In the genomic region with DNA sequence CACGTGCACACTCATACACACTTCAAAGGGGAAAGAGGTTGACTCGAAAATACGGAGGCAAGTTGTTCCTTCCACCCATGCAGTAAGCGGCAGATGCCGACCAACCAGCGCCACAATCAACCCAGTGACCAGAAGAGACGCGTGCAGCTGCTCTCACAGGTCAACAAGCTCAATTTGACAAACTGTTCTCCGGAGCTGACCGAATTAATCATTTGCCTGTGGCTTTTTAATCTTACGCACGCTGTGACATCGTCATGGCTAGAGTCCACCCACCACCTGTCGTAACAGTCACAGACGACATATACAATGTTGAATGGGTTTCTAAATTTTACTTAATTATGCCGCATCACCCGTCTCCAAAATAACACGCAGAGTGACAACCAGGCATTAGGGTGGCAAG, we compare ENCODE assay signal across 19 mouse cellular contexts.
DNase-seq lines count a peak whose midpoint lies in the region; ATAC-seq and TF ChIP-seq lines count a peak whose summit lies in the region.
"Had no signal": no experiment of that assay in that cellular context is flagged by ENCODE, and none has a peak within 500 bp of the region (broad histone marks: within the 10 kb centered on the region; RNA-seq: fewer than 3 reads in every experiment).

No protein-coding gene starts in this region.

- no peaks in the 10 kb centered on the region for H3K9me3 ChIP-seq in liver, embryonic 12.5 days (replicated peaks)
- no peaks in the 10 kb centered on the region for H3K9me3 ChIP-seq in liver, postnatal 0 days (ENCODE audit: low read length)
- H3K9me3 ChIP-seq in forebrain, embryonic 16.5 days (ENCODE audit: control insufficient read depth, low read length), result no peaks in the 10 kb centered on the region; the same call in 1 of the 2 replicates
- H3K9me3 ChIP-seq: embryonic facial prominence, embryonic 15.5 days; hindbrain, embryonic 13.5 days; limb, embryonic 13.5 days had no signal

- peak; percentile 9 for DNase-seq in kidney, adult 11 months
- no peak for DNase-seq in kidney, postnatal 4 days
- DNase-seq in liver, adult 2 months (ENCODE audit: extremely low read depth, low read depth, low spot score), result peak; percentile 61
- DNase-seq in liver, postnatal 0 days, result peak; percentile 38
- DNase-seq in retina, postnatal 1 day, result peak; percentile 75
- DNase-seq: adrenal gland, adult 8-10 months; cerebellum, postnatal 14 days; heart, postnatal 10 days; layer of hippocampus, adult 9-11 months; lung, embryonic 14.5 days; lung, postnatal 36 days; thymus, postnatal 14 days had no signal

- H3K79me2 ChIP-seq in liver, adult 2 months (ENCODE audit: control insufficient read depth, insufficient read depth, low read length), result no peaks in the 10 kb centered on the region

- no peaks in the 10 kb centered on the region for H3K36me3 ChIP-seq in liver, adult 2 months (ENCODE audit: control insufficient read depth, insufficient read depth, low read length)
- H3K36me3 ChIP-seq in liver, embryonic 12.5 days, result 0 out of 2 replicates have a peak, but pooled peaks cover 9% of the 10 kb centered on the region
- H3K36me3 ChIP-seq in liver, postnatal 0 days (replicated peaks; ENCODE audit: insufficient read depth, low read length), result no peaks in the 10 kb centered on the region
- H3K36me3 ChIP-seq in forebrain, embryonic 16.5 days (ENCODE audit: control insufficient read depth, insufficient read depth), result no peaks in the 10 kb centered on the region
- H3K36me3 ChIP-seq: embryonic facial prominence, embryonic 15.5 days; hindbrain, embryonic 13.5 days; limb, embryonic 13.5 days had no signal

- no peak for TF ChIP-seq EP300 in liver, postnatal 0 days (IDR thresholded peaks at IDR 0.05; ENCODE audit: low read depth)

- no peak overlapping the region for H3K27ac ChIP-seq in liver, adult 2 months (replicated peaks; ENCODE audit: insufficient read depth, low read depth, low read length)
- no peak overlapping the region for H3K27ac ChIP-seq in liver, embryonic 12.5 days
- H3K27ac ChIP-seq in liver, postnatal 0 days (ENCODE audit: low read depth), result peak overlapping the region; percentile 62
- no peak overlapping the region for H3K27ac ChIP-seq in forebrain, embryonic 16.5 days (ENCODE audit: low read length)
- H3K27ac ChIP-seq: embryonic facial prominence, embryonic 15.5 days; hindbrain, embryonic 13.5 days; limb, embryonic 13.5 days had no signal

- no peak for ATAC-seq in liver, embryonic 12.5 days
- ATAC-seq in liver, postnatal 0 days, result peak; percentile 95
- no peak for ATAC-seq in forebrain, embryonic 16.5 days
- ATAC-seq: intestine, postnatal 0 days had no signal

- no peak overlapping the region for H3K4me3 ChIP-seq in liver, adult 2 months (ENCODE audit: insufficient read depth, low read depth, low read length)
- H3K4me3 ChIP-seq in liver, embryonic 12.5 days, result no peak overlapping the region
- H3K4me3 ChIP-seq in liver, postnatal 0 days (ENCODE audit: low read depth, low read length), result no peak overlapping the region
- H3K4me3 ChIP-seq in forebrain, embryonic 16.5 days (replicated peaks; ENCODE audit: low read length), result no peak overlapping the region
- H3K4me3 ChIP-seq: embryonic facial prominence, embryonic 15.5 days; hindbrain, embryonic 13.5 days; limb, embryonic 13.5 days had no signal

- H3K4me1 ChIP-seq in liver, adult 2 months (ENCODE audit: control insufficient read depth, insufficient read depth, low read length), result 0 out of 2 replicates have a peak, but pooled peaks cover 3% of the 10 kb centered on the region
- H3K4me1 ChIP-seq in liver, embryonic 12.5 days, result no peaks in the 10 kb centered on the region
- no peaks in the 10 kb centered on the region for H3K4me1 ChIP-seq in liver, postnatal 0 days (ENCODE audit: insufficient read depth)
- peaks cover 20% of the 10 kb centered on the region for H3K4me1 ChIP-seq in forebrain, embryonic 16.5 days (replicated peaks; ENCODE audit: control insufficient read depth, insufficient read depth, low read length)

- TF ChIP-seq CTCF in liver, adult 2 months (IDR thresholded peaks at IDR 0.05; ENCODE audit: low read depth, low read length), result no peak
- no peak for TF ChIP-seq CTCF in liver, postnatal 0 days (IDR thresholded peaks at IDR 0.05; ENCODE audit: low read depth)

- H3K9ac ChIP-seq in liver, adult 2 months (ENCODE audit: low read depth, low read length), result no peak overlapping the region
- H3K9ac ChIP-seq in liver, embryonic 12.5 days, result no peak overlapping the region
- no peak overlapping the region for H3K9ac ChIP-seq in liver, postnatal 0 days (replicated peaks)
- H3K9ac ChIP-seq in forebrain, embryonic 16.5 days (replicated peaks; ENCODE audit: low read depth, low read length), result no peak overlapping the region
- H3K9ac ChIP-seq: embryonic facial prominence, embryonic 15.5 days; hindbrain, embryonic 13.5 days; limb, embryonic 13.5 days; lung, embryonic 14.5 days had no signal

- no peak for TF ChIP-seq POLR2A in liver, adult 2 months (IDR thresholded peaks at IDR 0.05; ENCODE audit: extremely low read depth, insufficient read depth, low read length)

- no peak overlapping the region for H3K4me2 ChIP-seq in liver, embryonic 12.5 days
- no peak overlapping the region for H3K4me2 ChIP-seq in liver, postnatal 0 days (ENCODE audit: low read depth, low read length)
- H3K4me2 ChIP-seq in forebrain, embryonic 16.5 days (ENCODE audit: low read length), result no peak overlapping the region
- H3K4me2 ChIP-seq: embryonic facial prominence, embryonic 15.5 days; heart, embryonic 11.5 days; hindbrain, embryonic 13.5 days; limb, embryonic 13.5 days; lung, embryonic 14.5 days had no signal

- H3K27me3 ChIP-seq in liver, adult 2 months (ENCODE audit: control insufficient read depth, insufficient read depth, low read length), result no peaks in the 10 kb centered on the region
- H3K27me3 ChIP-seq in liver, embryonic 12.5 days (replicated peaks), result no peaks in the 10 kb centered on the region
- H3K27me3 ChIP-seq in liver, postnatal 0 days (ENCODE audit: insufficient read depth, low read length), result no peaks in the 10 kb centered on the region
- H3K27me3 ChIP-seq in forebrain, embryonic 16.5 days (replicated peaks; ENCODE audit: control insufficient read depth, insufficient read depth, low read length), result no peaks in the 10 kb centered on the region
- H3K27me3 ChIP-seq: embryonic facial prominence, embryonic 15.5 days; limb, embryonic 13.5 days had no signal

- WGBS in liver, adult 2 months, result 32% methylated on average over 18 of the region's 18 CpGs
- 83% methylated on average over 18 of the region's 18 CpGs for WGBS in liver, embryonic 12.5 days (ENCODE audit: insufficient replicate concordance)
- WGBS in liver, postnatal 0 days (ENCODE audit: insufficient replicate concordance), result 73% methylated on average over 18 of the region's 18 CpGs
- 80% methylated on average over 18 of the region's 18 CpGs for WGBS in forebrain, embryonic 16.5 days

Comparison
In these comparisons a context has a peak if more than half of its experiments do, and no peak if none do; other contexts are left out.
1. DNase-seq: peak in kidney, adult 11 months (single experiment), liver, adult 2 months (single experiment), liver, postnatal 0 days (single experiment) and retina, postnatal 1 day (single experiment); none in kidney, postnatal 4 days (0 of 2).